Mouse (Mus musculus) testis, adult 2 months (tissue): Measurements from ENCODE around the gene Rhot2. TPM values are rescaled to one million over a fixed set of nuclear protein-coding genes. Genes with fewer than 3 reads are reported as not detected.

ENCODE experiments used
- H3K27ac ChIP-seq: fragments of 200-500 bp; 2 replicates; pipeline ENCODE4 v1.5.1; 2012; ENCODE audit warnings: low read depth, low read length; ENCODE audit not compliant: control insufficient read depth, insufficient read depth
- H3K27me3 ChIP-seq: fragments of 200-500 bp; 2 replicates; pipeline ENCODE4 v1.6.1; 2012; ENCODE audit warnings: mild to moderate bottlenecking, low read length, moderate library complexity; ENCODE audit not compliant: control insufficient read depth, insufficient read depth
- H3K36me3 ChIP-seq: fragments of 200-500 bp; 2 replicates; pipeline ENCODE4 v1.6.1; 2012; ENCODE audit warnings: mild to moderate bottlenecking, low read length; ENCODE audit not compliant: control insufficient read depth, insufficient read depth
- H3K4me1 ChIP-seq: fragments of 200-500 bp; 2 replicates; pipeline ENCODE4 v1.6.1; 2012; ENCODE audit warnings: low read length; ENCODE audit not compliant: control insufficient read depth, insufficient read depth
- H3K4me3 ChIP-seq: fragments of 200-500 bp; 2 replicates; pipeline ENCODE4 v1.5.1; 2012; ENCODE audit warnings: low read depth, mild to moderate bottlenecking, low read length, moderate library complexity, mixed read lengths; ENCODE audit not compliant: control insufficient read depth
- CTCF ChIP-seq: fragments of 200-500 bp; IDR thresholded peaks from 2 replicates; pipeline ENCODE4 v1.5.1; 2012; ENCODE audit warnings: low read depth, mild to moderate bottlenecking, inconsistent platforms, low read length, moderate library complexity; ENCODE audit not compliant: control insufficient read depth, insufficient read depth, insufficient replicate concordance
- POLR2A ChIP-seq: fragments of 200-500 bp; IDR thresholded peaks from 2 replicates; pipeline ENCODE4 v1.6.1; 2012; ENCODE audit warnings: low read depth, mild to moderate bottlenecking, inconsistent platforms, low read length, moderate library complexity; ENCODE audit not compliant: control insufficient read depth
- polyA plus RNA-seq: library from polyadenylated mRNA; depleted of rRNA; stranded (reverse); fragments of >200 nt; gene quantifications from 2 replicates; pipeline ENCODE4 v1.2.3, GENCODE M21; 2012

The Rhot2 gene
- polyA plus RNA-seq, 1 experiment = 37.5 TPM

DNA sequence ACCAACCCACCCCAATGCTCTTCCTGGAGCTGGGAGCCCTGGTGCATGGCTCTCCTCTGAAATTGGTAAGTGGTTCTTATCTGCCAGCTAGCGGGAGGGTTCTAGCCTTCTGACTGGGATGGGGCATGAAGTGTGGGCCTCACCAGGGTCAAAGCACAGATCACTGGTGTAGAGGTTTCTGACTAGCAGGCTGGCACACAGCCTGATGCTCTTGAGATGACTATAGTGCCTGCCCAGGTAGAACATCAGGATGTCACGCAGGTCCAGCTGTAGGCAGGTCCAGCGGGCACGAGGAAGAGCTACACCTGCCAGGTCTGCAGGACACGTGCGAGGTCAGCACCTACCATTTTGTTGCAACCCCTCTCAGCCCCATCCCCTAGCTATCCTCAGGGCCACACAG lies 15.6 kb upstream of the Rhot2 start:
- Histone ChIP-seq H3K4me3 (peak overlapping the region; percentile 97), H3K4me1 (peaks cover 9% of the 10 kb centered on the region), H3K27ac (no peak overlapping the region), H3K27me3 (no peaks in the 10 kb centered on the region), H3K36me3 (no peaks in the 10 kb centered on the region)
- no peak for TF ChIP-seq CTCF
- no peak for TF ChIP-seq POLR2A

GRCm38 (mm10) chr17:25843636-25844395 lies 835 bp downstream of the Rhot2 start:
- H3K27me3 ChIP-seq = no peaks in the 10 kb centered on the region
- peak overlapping the region; percentile 81 for H3K4me3 ChIP-seq
- no peaks in the 10 kb centered on the region for H3K36me3 ChIP-seq
- peaks cover 5% of the 10 kb centered on the region for H3K4me1 ChIP-seq
- TF ChIP-seq CTCF (no peak), POLR2A (no peak)
- peak overlapping the region; percentile 55 for H3K27ac ChIP-seq

- TF ChIP-seq CTCF (no peak), POLR2A (no peak)
- Histone ChIP-seq H3K27ac (no peak overlapping the region), H3K4me3 (no peak overlapping the region), H3K36me3 (no peaks in the 10 kb centered on the region), H3K27me3 (no peaks in the 10 kb centered on the region), H3K4me1 (peaks cover 5% of the 10 kb centered on the region)
These were observed 1.5 kb downstream of the Rhot2 start for GRCm38 (mm10) chr17:25843122-25843521.

DNA sequence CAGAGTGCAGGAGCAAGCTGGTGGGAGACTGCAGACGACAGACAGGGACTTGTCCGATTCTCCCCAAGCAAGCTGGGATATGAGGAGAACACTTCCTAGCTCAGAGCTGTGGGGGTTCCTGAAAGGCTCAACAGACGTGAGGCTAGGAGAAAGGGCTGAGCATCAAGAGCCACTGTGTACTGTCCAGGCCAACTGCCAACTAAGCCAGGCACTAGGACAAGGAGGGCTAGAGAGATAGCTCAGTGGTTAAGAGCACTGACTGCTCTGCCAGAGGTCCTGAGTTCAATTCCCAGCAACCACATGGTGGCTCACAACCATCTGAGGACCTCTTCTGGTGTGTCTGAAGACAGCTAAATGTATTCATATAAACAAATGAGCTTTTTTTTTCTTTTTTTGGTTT lies 2.1 kb downstream of the Rhot2 start:
- TF ChIP-seq POLR2A = no peak
- TF ChIP-seq CTCF = no peak
- Histone ChIP-seq H3K4me3 (no peak overlapping the region), H3K36me3 (no peaks in the 10 kb centered on the region), H3K4me1 (peaks cover 8% of the 10 kb centered on the region), H3K27me3 (no peaks in the 10 kb centered on the region), H3K27ac (no peak overlapping the region)

GRCm38 (mm10) chr17:25841117-25841880 lies 3.4 kb downstream of the Rhot2 start, which contains the start of gene Gm20683:
Gm20683 (minus strand) TSS chr17:25841763.
- TF ChIP-seq POLR2A (no peak), CTCF (no peak)
- Histone ChIP-seq H3K4me3 (no peak within 1 kb of the TSS), H3K36me3 (no peaks in the 10 kb centered on the region), H3K27ac (no peak within 1 kb of the TSS), H3K4me1 (peaks cover 18% of the 10 kb centered on the region), H3K27me3 (no peaks in the 10 kb centered on the region)

DNA sequence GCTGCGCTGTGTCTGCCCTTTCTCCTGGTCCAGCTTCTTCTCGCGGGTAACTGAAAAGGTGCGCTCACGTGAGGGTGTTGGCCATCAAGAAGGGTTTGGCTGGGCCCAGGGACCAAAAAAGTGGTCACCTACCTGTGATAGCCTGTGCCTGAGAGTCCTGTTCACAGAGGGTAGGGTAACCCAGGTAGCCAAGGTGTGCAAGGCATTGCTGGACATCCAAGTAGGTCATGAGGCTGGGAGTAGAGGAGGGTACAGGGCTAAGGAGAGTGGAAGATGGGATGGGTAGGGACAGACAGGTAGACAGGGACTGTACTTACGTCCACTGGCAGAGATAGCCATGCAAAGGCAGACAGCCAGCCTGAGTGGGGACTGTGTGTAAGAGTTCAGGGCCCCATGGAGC lies 4.1 kb downstream of the Rhot2 start:
- TF ChIP-seq CTCF (no peak), POLR2A (no peak)
- H3K27ac ChIP-seq = no peak overlapping the region
- H3K36me3 ChIP-seq = no peaks in the 10 kb centered on the region
- H3K4me3 ChIP-seq = no peak overlapping the region
- H3K27me3 ChIP-seq = no peaks in the 10 kb centered on the region
- peaks cover 22% of the 10 kb centered on the region for H3K4me1 ChIP-seq

DNA sequence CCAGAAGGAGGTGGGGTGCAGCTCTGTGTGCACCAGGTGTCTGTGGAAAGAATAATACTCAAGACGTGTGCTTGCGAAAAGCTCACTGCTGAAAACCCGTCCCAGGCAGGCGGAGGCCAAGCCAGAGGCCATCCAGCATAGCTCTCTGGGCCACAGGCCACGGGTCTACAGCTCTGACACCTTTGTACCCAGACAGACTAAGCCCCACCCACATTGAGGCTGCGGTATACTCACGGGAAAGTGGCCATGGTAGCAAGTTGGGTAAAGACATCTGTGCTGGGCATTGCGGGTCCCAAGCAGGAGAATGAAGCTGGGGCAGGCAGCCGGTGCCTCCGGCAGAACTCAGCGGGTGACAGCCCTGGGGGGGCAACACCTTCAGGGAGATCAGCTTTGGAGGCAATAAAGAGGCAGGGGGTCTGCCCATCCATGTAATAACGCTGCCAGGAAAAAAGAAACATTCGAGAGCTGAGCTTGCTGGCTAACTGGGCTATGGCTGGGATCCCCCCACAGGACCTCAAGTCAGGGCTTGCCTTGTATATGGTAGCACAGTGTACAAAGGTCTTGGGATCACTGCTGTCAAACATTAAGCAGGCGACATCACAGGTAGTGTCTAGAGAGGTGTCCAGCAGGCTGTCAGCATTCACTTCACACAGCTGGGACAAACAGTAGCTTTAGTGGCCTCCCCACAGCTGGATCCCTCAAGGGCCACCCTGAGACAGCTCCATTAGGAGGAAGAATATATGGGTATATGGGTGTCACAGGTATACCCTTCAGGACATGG lies 5.0 kb downstream of the Rhot2 start:
- no peaks in the 10 kb centered on the region for H3K36me3 ChIP-seq
- no peak overlapping the region for H3K27ac ChIP-seq
- H3K4me3 ChIP-seq = no peak overlapping the region
- H3K4me1 ChIP-seq = peaks cover 19% of the 10 kb centered on the region
- no peak for TF ChIP-seq POLR2A
- no peak for TF ChIP-seq CTCF
- H3K27me3 ChIP-seq = no peaks in the 10 kb centered on the region
